Mouse (Mus musculus): ENCODE measurements around the gene Hpse2. TPM values are rescaled to one million over a fixed set of nuclear protein-coding genes. Genes with fewer than 3 reads are reported as not detected.

Gene Hpse2
- 3.3 and 4.7 TPM in 2 replicates for polyA plus RNA-seq (2015; fragmentation: Nextera tagmentation; extraction: Ambion mirVana)

DNA sequence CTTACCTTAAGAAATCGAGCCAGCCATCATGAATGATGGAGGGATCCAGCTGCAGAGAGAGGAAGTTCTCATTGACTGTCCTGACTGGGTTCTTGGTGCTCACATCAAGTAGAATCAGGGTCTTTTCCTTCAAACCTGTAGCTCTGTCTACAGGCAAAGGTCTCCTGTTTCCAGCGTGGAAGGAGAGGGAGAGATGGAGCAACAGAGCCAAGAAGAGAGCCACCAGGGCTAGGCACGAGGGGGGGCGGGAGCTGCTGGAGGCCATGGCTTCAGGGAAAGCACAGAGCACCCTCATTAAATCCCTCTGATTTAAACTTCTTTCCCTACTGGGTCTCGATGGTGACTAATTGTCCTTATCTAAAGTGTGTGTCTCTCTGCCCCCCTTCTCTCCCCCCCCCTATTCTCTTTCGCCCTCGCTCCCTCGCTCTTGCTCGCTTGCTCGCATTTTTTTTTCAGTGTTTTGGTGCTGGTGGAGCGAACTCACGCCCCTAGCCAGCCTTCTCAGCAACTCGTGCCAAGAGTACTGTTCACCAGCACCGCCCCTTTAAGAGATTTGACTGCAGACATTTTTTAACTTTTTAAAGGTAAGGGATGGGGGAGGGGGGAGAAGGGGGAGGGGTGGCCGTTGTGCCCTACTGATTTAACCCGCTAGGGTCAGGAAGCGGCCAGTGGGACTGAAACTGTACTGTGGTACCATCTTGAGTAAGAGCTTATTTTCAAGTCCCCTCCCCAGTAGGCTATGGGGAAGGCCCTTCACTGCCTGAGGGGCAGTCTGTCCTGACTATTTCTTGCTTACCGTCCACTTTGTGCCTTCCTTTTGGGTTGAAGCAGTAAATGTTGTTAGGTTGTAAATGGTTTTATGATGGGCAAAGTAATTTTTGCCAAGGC lies at the start of gene Hpse2:
TSS of gene Hpse2 (minus strand) at position 339 of the 888 bp plus-strand sequence.
- H3K4me2 ChIP-seq (replicated peaks; ENCODE audit: low read depth): peak within 1 kb of the TSS; percentile 56
- H3K4me1 ChIP-seq (replicated peaks; ENCODE audit: control insufficient read depth, insufficient read depth, low read length): no peaks in the 10 kb centered on the region
- H3K9me3 ChIP-seq (ENCODE audit: control insufficient read depth): no peaks in the 10 kb centered on the region
- H3K36me3 ChIP-seq (ENCODE audit: control insufficient read depth, insufficient read depth): no peaks in the 10 kb centered on the region
- peaks cover 51% of the 10 kb centered on the region for H3K27me3 ChIP-seq (replicated peaks; ENCODE audit: control insufficient read depth, insufficient read depth, low read length)
- peak within 1 kb of the TSS; percentile 41 for H3K4me3 ChIP-seq (ENCODE audit: low read depth, low read length)
- ATAC-seq: no peak
- 4% methylated on average over 18 of the region's 18 CpGs for WGBS
- H3K27ac ChIP-seq (ENCODE audit: low read depth, low read length): no peak within 1 kb of the TSS
- H3K9ac ChIP-seq (ENCODE audit: low read depth, low read length): peak within 1 kb of the TSS; percentile 37
- TF ChIP-seq CTCF (IDR thresholded peaks at IDR 0.05; ENCODE audit: low read depth): no peak

GRCm38 (mm10) chr19:43427446-43428224 lies 39.5 kb upstream of the Hpse2 start:
- 87% methylated on average over 24 of the region's 24 CpGs for WGBS
- Histone ChIP-seq H3K9me3 (ENCODE audit: control insufficient read depth) (no peaks in the 10 kb centered on the region), H3K4me1 (replicated peaks; ENCODE audit: control insufficient read depth, insufficient read depth, low read length) (no peaks in the 10 kb centered on the region), H3K27ac (ENCODE audit: low read depth, low read length) (no peak overlapping the region), H3K36me3 (ENCODE audit: control insufficient read depth, insufficient read depth) (no peaks in the 10 kb centered on the region), H3K27me3 (replicated peaks; ENCODE audit: control insufficient read depth, insufficient read depth, low read length) (peaks cover 7% of the 10 kb centered on the region; the same call in 1 of the 2 replicates), H3K4me2 (replicated peaks; ENCODE audit: low read depth) (no peak overlapping the region), H3K9ac (ENCODE audit: low read depth, low read length) (no peak overlapping the region), H3K4me3 (ENCODE audit: low read depth, low read length) (no peak overlapping the region)
- no peak for TF ChIP-seq CTCF (IDR thresholded peaks at IDR 0.05; ENCODE audit: low read depth)
- ATAC-seq: no peak

DNA sequence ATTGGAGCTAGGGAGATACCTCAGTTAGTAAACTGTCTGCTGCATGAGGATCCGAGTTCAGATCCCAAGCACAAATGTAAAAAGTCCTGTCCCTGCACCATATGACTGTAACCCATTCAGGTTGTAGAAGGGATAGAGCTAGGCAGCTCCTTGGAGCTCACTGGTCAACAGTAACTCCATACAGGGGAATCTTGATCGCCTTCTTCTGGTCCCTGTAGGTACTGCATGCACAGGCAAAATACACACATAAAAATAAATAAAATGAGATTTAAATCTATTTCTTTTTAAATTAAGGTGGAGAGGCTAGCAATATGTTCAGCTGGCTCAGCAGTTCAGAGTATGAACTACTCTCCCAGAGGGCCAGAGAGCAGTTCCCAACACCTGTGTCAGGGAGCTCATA lies 35.9 kb upstream of the Hpse2 start:
- no peak for ATAC-seq
- WGBS: 74% methylated on average over 2 of the region's 2 CpGs
- no peaks in the 10 kb centered on the region for H3K4me1 ChIP-seq (replicated peaks; ENCODE audit: control insufficient read depth, insufficient read depth, low read length)
- peak; percentile 33 for TF ChIP-seq CTCF (IDR thresholded peaks at IDR 0.05; ENCODE audit: low read depth)
- no peak overlapping the region for H3K27ac ChIP-seq (ENCODE audit: low read depth, low read length)
- H3K4me3 ChIP-seq (ENCODE audit: low read depth, low read length): no peak overlapping the region
- 0 out of 2 replicates have a peak, but pooled peaks cover 3% of the 10 kb centered on the region for H3K27me3 ChIP-seq (replicated peaks; ENCODE audit: control insufficient read depth, insufficient read depth, low read length)
- no peak overlapping the region for H3K4me2 ChIP-seq (replicated peaks; ENCODE audit: low read depth)
- H3K9me3 ChIP-seq (ENCODE audit: control insufficient read depth): no peaks in the 10 kb centered on the region
- H3K36me3 ChIP-seq (ENCODE audit: control insufficient read depth, insufficient read depth): no peaks in the 10 kb centered on the region
- H3K9ac ChIP-seq (ENCODE audit: low read depth, low read length): no peak overlapping the region

DNA sequence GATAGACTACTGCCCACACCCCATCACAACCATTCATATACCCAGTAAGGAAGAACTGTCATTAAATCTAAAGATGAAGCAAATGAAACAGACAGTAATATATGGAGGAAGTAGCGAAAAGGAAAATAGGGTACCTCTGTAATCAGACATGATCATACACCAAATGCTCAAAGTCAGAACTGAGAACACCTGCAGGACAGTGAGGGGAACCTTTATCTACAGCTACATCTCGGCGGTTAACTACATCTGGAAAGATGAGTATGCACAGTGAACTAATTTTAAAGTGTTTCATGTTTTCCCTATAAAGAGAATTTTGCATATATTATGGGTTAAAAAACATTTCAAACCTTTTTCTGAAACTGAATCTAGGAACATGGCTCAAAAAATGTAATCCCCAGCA lies 32.4 kb upstream of the Hpse2 start:
- H3K36me3 ChIP-seq (ENCODE audit: control insufficient read depth, insufficient read depth): no peaks in the 10 kb centered on the region
- TF ChIP-seq CTCF (IDR thresholded peaks at IDR 0.05; ENCODE audit: low read depth): no peak
- H3K4me1 ChIP-seq (replicated peaks; ENCODE audit: control insufficient read depth, insufficient read depth, low read length): no peaks in the 10 kb centered on the region
- H3K4me3 ChIP-seq (ENCODE audit: low read depth, low read length): no peak overlapping the region
- H3K4me2 ChIP-seq (replicated peaks; ENCODE audit: low read depth): no peak overlapping the region
- H3K27me3 ChIP-seq (replicated peaks; ENCODE audit: control insufficient read depth, insufficient read depth, low read length): no peaks in the 10 kb centered on the region
- H3K27ac ChIP-seq (ENCODE audit: low read depth, low read length): no peak overlapping the region
- H3K9ac ChIP-seq (ENCODE audit: low read depth, low read length): no peak overlapping the region
- WGBS: 85% methylated on average over 3 of the region's 3 CpGs
- no peak for ATAC-seq
- H3K9me3 ChIP-seq (ENCODE audit: control insufficient read depth): no peaks in the 10 kb centered on the region

DNA sequence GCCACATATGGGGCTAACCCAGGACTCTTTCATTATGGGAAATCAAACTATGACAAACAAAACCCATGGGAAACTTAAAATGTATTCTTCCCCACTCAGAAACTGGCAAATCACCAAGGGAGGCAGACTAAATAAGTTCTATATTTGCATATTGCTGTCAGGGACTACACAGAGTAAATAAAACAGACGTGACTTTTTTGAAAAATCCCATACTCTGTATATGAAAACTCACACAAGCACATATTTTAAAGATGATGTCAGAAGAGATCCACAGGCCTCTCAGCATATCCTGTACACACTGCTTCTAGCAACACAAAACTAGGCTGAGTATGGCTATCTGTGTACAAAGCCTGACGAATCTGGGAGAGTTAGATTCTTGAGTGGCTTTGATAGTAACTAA lies 27.4 kb upstream of the Hpse2 start:
- Histone ChIP-seq H3K4me3 (ENCODE audit: low read depth, low read length) (no peak overlapping the region), H3K27ac (ENCODE audit: low read depth, low read length) (no peak overlapping the region), H3K9me3 (ENCODE audit: control insufficient read depth) (no peaks in the 10 kb centered on the region), H3K4me1 (replicated peaks; ENCODE audit: control insufficient read depth, insufficient read depth, low read length) (no peaks in the 10 kb centered on the region), H3K27me3 (replicated peaks; ENCODE audit: control insufficient read depth, insufficient read depth, low read length) (no peaks in the 10 kb centered on the region), H3K9ac (ENCODE audit: low read depth, low read length) (no peak overlapping the region), H3K4me2 (replicated peaks; ENCODE audit: low read depth) (no peak overlapping the region), H3K36me3 (ENCODE audit: control insufficient read depth, insufficient read depth) (no peaks in the 10 kb centered on the region)
- no peak for ATAC-seq
- no peak for TF ChIP-seq CTCF (IDR thresholded peaks at IDR 0.05; ENCODE audit: low read depth)
- WGBS: 49% methylated on average over 2 of the region's 2 CpGs

DNA sequence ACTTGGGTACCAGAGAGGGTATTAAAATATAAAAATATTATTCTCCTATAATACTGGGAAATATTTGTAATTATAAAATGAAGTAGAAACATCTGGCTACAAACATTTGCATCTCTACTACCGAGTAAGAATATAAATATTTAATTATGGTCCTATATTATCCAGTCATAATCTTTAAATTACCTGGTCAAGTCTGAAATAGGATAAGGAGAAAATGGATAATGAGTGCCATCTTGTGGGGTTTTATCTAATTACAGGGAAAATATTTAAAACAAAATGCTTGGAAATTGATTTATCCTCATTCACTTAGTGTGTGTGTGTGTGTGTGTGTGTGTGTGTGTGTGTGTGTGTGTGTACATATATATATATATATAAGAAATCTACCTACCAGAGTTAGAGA lies 19.0 kb upstream of the Hpse2 start:
- H3K27me3 ChIP-seq (replicated peaks; ENCODE audit: control insufficient read depth, insufficient read depth, low read length): no peaks in the 10 kb centered on the region
- peak; percentile 42 for TF ChIP-seq CTCF (IDR thresholded peaks at IDR 0.05; ENCODE audit: low read depth)
- no peak overlapping the region for H3K9ac ChIP-seq (ENCODE audit: low read depth, low read length)
- H3K4me2 ChIP-seq (replicated peaks; ENCODE audit: low read depth): no peak overlapping the region
- no peak for ATAC-seq
- WGBS: 7% methylated on average over 1 of the region's 1 CpGs
- H3K4me3 ChIP-seq (ENCODE audit: low read depth, low read length): no peak overlapping the region
- H3K27ac ChIP-seq (ENCODE audit: low read depth, low read length): no peak overlapping the region
- H3K4me1 ChIP-seq (replicated peaks; ENCODE audit: control insufficient read depth, insufficient read depth, low read length): no peaks in the 10 kb centered on the region
- no peaks in the 10 kb centered on the region for H3K36me3 ChIP-seq (ENCODE audit: control insufficient read depth, insufficient read depth)
- H3K9me3 ChIP-seq (ENCODE audit: control insufficient read depth): no peaks in the 10 kb centered on the region
